Mouse (Mus musculus): ENCODE data around the gene Rtl8c.
"Not testable (repeated sequence)": the region's sequence is repeated elsewhere in the genome, so short reads cannot be mapped to it uniquely, and the experiment has no call there.

Rtl8c gene

GRCm38 (mm10) chrX:53607242-53608121 lies at the start of gene Rtl8c:
Gene Rtl8c (plus strand): TSS chrX:53608032.
- DNase-seq = peak; percentile 67

GRCm38 (mm10) chrX:53579311-53579710 lies 28.5 kb upstream of the Rtl8c start:
- peak; percentile 52 for DNase-seq

- peak; percentile 1 for DNase-seq
Measured at GRCm38 (mm10) chrX:53581407-53581806, 26.4 kb upstream of the Rtl8c start.

- not testable (repeated sequence) for DNase-seq
Measured at GRCm38 (mm10) chrX:53583404-53583803, 24.4 kb upstream of the Rtl8c start.

GRCm38 (mm10) chrX:53599993-53600392 lies 7.8 kb upstream of the Rtl8c start:
- peak; percentile 38 for DNase-seq

DNA sequence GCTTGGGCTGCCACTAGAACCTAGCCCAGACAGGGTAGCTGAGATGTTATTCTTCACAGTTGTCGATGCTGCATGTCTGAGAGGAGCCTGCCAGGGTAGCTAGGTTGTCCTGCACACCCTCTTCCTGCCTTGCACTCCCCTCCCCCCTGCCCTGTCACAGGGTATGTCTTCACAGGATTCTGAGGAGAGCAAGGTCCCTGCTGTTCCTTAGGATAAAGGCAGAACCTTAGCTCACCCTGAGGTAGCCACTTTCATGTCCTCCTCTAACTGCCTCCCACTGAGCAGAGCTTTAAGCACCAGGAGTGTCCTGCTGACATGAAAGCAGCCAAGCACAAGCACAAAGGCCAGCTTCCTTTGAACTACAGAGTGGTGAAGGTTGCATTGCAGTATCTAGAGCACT lies 1.7 kb upstream of the Rtl8c start:
- DNase-seq = not testable (repeated sequence)

GRCm38 (mm10) chrX:53608122-53608813 lies 436 bp downstream of the Rtl8c start:
- DNase-seq = peak; percentile 3

GRCm38 (mm10) chrX:53608879-53609278 lies 1.0 kb downstream of the Rtl8c start, which contains the start of gene Gm14597:
Gene Gm14597 (minus strand): TSS chrX:53608979.
- not testable (repeated sequence) for DNase-seq

DNA sequence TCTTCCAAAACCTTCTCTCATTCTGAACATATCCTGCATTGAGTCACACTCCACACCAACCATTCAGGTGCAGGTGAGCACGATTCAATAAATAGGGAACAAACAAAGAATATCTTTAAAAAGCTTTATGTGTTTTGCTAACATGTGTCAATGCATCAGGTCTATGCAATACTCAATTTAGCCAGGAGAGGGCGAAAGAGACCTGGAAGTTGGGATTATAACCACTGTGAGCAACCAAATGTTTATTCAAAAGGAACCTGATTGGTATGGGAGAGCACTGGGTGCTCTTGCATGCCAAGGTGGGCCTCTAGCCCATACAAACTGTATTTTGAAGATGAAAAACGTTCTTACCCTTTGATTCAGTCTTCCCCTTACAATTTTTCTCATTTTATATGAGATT lies 2.7 kb downstream of the Rtl8c start:
- peak; percentile 71 for DNase-seq

DNA sequence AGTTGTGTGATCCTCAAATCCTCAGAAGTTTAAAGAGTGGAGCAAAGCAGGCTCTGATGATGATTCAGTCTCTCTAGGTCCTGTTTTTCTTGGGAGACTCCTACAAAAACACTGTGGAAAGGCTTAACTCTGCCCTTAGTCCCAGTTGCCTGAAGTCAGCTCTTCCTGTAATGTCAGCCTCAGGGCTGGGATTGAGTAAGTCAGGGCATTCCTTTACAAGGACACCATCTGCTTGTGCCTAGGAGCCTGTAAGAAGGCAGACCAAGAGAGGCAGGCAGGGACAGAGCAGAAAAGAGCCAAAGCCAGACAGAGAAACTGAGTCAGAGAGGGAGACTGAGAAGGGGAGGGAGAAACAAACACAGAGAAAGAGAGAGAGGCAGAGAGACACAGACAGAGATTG lies 3.6 kb downstream of the Rtl8c start:
- not testable (repeated sequence) for DNase-seq

DNA sequence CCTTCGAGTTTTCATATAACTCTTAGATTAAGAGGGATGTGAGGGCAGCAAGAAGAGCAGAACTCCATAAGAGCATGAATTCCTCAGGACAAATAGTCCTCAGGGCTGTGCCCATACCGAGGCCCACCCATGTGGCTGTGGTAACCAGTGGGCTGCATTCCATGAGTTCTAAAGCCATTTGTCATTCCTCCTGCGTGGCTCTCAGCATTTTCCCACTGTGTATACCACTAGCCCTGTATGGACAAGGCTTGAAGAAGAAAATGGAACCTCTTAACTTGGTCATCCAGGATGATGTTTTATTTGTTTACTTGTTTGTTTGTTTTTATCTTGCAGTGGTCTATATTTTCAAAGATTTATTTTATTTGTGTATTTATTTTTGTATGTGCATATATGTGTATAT lies 30.3 kb downstream of the Rtl8c start:
- DNase-seq = not testable (repeated sequence)

- DNase-seq = not testable (repeated sequence)
Measured at GRCm38 (mm10) chrX:53642604-53642979, 34.8 kb downstream of the Rtl8c start.

DNA sequence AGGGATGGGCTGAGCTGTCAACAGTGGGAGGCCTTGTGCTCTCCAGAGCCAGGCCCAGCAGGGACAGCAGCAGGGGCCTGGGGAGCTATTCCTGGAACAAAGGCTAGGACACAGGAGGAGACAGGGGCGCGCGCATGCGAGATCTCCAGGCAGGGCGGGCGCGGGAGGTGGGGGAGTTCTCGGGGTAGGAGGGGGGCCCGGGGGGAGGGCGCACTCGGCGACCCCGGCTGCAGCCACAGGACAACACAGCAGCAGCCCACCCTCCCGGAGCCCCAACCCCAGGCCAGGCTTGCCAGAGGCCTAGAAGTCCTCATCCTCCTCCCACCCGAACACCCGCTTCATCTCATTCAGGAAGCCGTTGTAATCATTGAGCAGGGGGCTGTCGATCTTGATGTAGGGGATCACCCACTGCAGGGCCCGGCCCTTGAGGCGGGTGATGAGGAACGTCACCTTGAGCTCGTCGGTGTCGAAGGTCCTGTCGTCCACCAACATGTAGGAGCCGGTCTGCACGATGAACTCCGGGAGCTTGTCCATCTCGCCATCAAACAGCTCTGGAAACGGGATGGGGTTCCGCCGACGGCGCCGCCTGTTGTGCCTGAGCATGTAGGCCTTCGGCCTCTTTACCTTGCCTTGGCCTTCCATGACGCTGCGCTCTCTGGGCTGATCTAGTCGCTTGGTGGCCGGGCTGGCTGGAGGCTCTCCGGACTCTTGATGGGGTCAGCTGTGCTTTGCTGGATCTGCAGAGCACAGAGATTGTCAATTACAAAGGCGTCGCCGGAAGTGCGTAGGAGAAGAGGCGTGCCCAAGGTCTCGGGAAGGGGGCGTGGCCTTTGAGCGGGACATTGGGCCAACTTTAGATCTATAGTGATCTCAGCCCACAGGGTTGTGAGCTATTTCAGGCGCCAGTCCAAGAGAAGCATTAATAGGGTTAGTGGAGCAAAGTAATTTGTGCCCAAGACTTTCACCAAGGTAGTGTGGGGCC lies 35.4 kb downstream of the Rtl8c start, which contains the start of gene Rtl8a:
Rtl8a (minus strand) TSS at position 703 of the 982 bp plus-strand sequence.
- DNase-seq = peak; percentile 89

GRCm38 (mm10) chrX:53645885-53646284 lies 38.1 kb downstream of the Rtl8c start:
- no peak for DNase-seq

GRCm38 (mm10) chrX:53652917-53653316 lies 45.1 kb downstream of the Rtl8c start:
- DNase-seq = not testable (repeated sequence)

All from kidney, postnatal 14 days (tissue).